Mouse (Mus musculus) limb, embryonic 14.5 days (tissue): ENCODE data around the gene Syce1. TPM values are rescaled to one million over a fixed set of nuclear protein-coding genes. Genes with fewer than 3 reads are reported as not detected.

ENCODE experiments used
- ATAC-seq: fragments of 200-750 bp; cut with Nextera tagmentation; 2 replicates; pipeline ENCODE4 v1.8.0; 2017; ENCODE audit warnings: low read depth, moderate number of reproducible peaks, moderate TSS enrichment; ENCODE audit not compliant: low FRiP score
- DNase-seq: peaks from one replicate; pipeline ENCODE4 v3.0.0-alpha.2; 2015; ENCODE audit warnings: low spot score
- H3K27ac ChIP-seq: fragments of 300-500 bp; sonication (generic); replicated peaks from 2 replicates; pipeline ENCODE4 v1.5.1; 2014; ENCODE audit warnings: low read depth, mild to moderate bottlenecking, low read length, moderate library complexity, mixed read lengths
- H3K27me3 ChIP-seq: fragments of 300-500 bp; sonication (generic); 2 replicates; pipeline ENCODE4 v1.6.1; 2014; ENCODE audit warnings: low read length, mixed read lengths; ENCODE audit not compliant: control insufficient read depth, insufficient read depth
- H3K36me3 ChIP-seq: fragments of 300-500 bp; sonication (generic); 2 replicates; pipeline ENCODE4 v1.6.1; 2014; ENCODE audit warnings: mild to moderate bottlenecking, low read length, moderate library complexity, mixed read lengths; ENCODE audit not compliant: control insufficient read depth, insufficient read depth
- H3K4me1 ChIP-seq: fragments of 300-500 bp; sonication (generic); 2 replicates; pipeline ENCODE4 v1.6.1; 2014; ENCODE audit warnings: antibody characterized with exemption, low read length, mixed read lengths; ENCODE audit not compliant: control insufficient read depth, insufficient read depth
- H3K4me2 ChIP-seq: fragments of 300-500 bp; sonication (generic); replicated peaks from 2 replicates; pipeline ENCODE4 v1.6.1; 2014; ENCODE audit warnings: low read depth, mild to moderate bottlenecking, low read length, moderate library complexity; ENCODE audit not compliant: severe bottlenecking
- H3K4me3 ChIP-seq: fragments of 300-500 bp; sonication (generic); replicated peaks from 2 replicates; pipeline ENCODE4 v1.5.1; 2014; ENCODE audit warnings: low read length
- H3K9ac ChIP-seq: fragments of 300-500 bp; sonication (generic); 2 replicates; pipeline ENCODE4 v1.6.1; 2014; ENCODE audit warnings: mild to moderate bottlenecking, low read depth, low read length, moderate library complexity; ENCODE audit not compliant: severe bottlenecking
- H3K9me3 ChIP-seq: fragments of 300-500 bp; sonication (generic); 2 replicates; pipeline ENCODE4 v1.6.1; 2016; ENCODE audit warnings: low read length; ENCODE audit not compliant: control insufficient read depth
- POLR2A ChIP-seq: fragments of 200-500 bp; IDR thresholded peaks from 2 replicates; pipeline ENCODE4 v1.8.0; 2012; ENCODE audit warnings: inconsistent platforms, mild to moderate bottlenecking, moderate library complexity, borderline replicate concordance; ENCODE audit not compliant: insufficient read depth, insufficient read length; ENCODE audit errors: extremely low read depth
- WGBS: fragments of 180-500 bp; shearing (Covaris S2); extraction: QIAGEN DNeasy Blood & Tissue Kit; methylation state at CpG from one replicate; pipeline ENCODE4 v1.1.7; 2014; 5-methylcytosine and 5-hydroxymethylcytosine counted together
- polyA plus RNA-seq, 2 experiments: library from polyadenylated mRNA; depleted of rRNA in 1 of 2; stranded (reverse) in 1 of 2; unstranded in 1 of 2; fragments of >200 nt; fragmentation: Nextera tagmentation in 1 of 2; extraction: Ambion mirVana in 1 of 2; gene quantifications; 2 replicates each; pipeline versions ENCODE4 v1.2.1 to v1.2.3; 2012 to 2014

Syce1 gene
- polyA plus RNA-seq, 2 experiments, result 0.39 to 0.54 TPM

DNA sequence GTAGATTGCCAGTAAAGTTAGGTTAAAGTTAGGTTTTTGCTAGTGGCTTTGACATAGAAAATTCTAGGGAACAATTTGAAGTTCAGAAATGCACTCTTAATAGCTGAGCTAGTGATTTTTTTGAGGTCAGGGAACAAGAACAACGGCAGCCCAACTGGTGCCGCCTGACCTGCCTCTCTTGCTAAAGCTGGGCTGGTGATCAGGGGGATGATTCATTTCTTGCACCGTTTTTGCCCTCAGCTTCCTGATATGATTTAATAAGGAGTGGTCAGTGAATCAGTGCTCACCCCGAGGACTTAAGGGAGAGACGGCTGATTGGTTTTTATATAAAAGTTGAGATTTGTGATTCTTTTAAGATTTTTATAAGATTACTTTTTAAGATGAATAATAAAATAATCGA, 43.8 kb upstream of the Syce1 start:
- Histone ChIP-seq H3K4me3 (no peak overlapping the region), H3K27ac (no peak overlapping the region), H3K9me3 (no peaks in the 10 kb centered on the region), H3K27me3 (no peaks in the 10 kb centered on the region), H3K4me1 (no peaks in the 10 kb centered on the region), H3K36me3 (no peaks in the 10 kb centered on the region), H3K4me2 (no peak overlapping the region), H3K9ac (no peak overlapping the region)
- ATAC-seq (no peak), DNase-seq (no peak)
- WGBS, result 63% methylated on average over 6 of the region's 6 CpGs
- TF ChIP-seq POLR2A, result no peak

DNA sequence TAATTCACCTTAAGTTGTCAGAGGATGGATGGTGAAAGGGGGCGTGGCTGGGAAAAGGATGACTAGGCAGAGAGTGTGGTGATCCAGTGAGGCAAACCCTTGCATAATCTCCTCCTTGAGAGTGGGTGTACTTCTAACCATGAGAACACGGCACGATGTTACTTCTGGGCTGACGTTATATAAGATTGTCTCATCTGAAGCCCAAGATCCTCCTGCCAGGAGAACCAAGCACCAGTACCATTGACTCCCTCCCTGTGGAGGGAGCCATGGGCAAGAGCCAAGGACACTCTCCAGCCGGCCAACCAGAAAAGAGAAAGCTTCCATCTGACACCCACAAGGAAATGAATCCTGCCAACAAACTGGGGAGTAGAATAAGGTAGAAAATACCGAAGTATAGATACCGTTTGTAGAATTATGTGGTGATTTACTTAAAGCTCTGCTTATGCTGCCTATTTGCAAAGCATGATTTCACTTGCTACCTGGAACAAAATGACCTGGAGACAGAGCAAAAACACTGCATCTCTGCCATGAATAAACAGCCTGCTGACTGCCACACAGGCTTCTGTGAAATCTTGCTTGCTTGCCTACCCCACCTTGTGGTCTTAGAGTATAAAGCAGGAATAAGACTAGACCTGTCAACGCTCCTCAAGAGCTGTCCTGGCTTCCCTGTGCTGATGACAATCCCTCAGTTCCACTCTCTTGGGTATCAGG, 40.7 kb upstream of the Syce1 start:
- H3K4me1 ChIP-seq, result no peaks in the 10 kb centered on the region
- H3K27me3 ChIP-seq, result no peaks in the 10 kb centered on the region
- H3K4me3 ChIP-seq, result no peak overlapping the region
- no peak overlapping the region for H3K9ac ChIP-seq
- no peaks in the 10 kb centered on the region for H3K36me3 ChIP-seq
- H3K9me3 ChIP-seq, result no peaks in the 10 kb centered on the region
- H3K4me2 ChIP-seq, result no peak overlapping the region
- no peak for TF ChIP-seq POLR2A
- ATAC-seq (no peak), DNase-seq (peak; percentile 36)
- 34% methylated on average over 8 of the region's 8 CpGs for WGBS
- no peak overlapping the region for H3K27ac ChIP-seq

DNA sequence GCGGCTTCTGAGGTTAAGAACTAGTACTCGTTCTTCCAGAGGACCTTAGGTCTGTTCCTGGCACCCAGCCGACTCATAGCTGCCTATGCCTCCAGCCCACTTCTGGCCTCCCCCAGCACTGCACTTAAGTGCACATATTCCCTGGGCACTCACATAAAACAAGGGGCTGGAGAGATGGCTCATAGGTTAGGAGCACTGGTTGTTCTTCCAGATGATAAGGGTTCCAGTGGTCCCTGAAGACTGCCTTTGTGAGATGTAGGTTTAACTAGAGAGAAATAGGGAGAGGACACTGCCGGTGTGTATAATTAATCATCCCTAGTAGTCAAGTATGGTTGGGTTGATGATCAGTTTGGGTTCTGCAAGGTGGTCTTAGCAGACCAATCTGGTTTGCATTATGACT, 35.1 kb upstream of the Syce1 start:
- Histone ChIP-seq H3K9ac (no peak overlapping the region), H3K36me3 (no peaks in the 10 kb centered on the region), H3K27ac (no peak overlapping the region), H3K9me3 (no peaks in the 10 kb centered on the region), H3K4me2 (no peak overlapping the region), H3K4me3 (no peak overlapping the region), H3K4me1 (no peaks in the 10 kb centered on the region), H3K27me3 (no peaks in the 10 kb centered on the region)
- DNase-seq (no peak), ATAC-seq (no peak)
- 89% methylated on average over 4 of the region's 4 CpGs for WGBS
- TF ChIP-seq POLR2A, result no peak

DNA sequence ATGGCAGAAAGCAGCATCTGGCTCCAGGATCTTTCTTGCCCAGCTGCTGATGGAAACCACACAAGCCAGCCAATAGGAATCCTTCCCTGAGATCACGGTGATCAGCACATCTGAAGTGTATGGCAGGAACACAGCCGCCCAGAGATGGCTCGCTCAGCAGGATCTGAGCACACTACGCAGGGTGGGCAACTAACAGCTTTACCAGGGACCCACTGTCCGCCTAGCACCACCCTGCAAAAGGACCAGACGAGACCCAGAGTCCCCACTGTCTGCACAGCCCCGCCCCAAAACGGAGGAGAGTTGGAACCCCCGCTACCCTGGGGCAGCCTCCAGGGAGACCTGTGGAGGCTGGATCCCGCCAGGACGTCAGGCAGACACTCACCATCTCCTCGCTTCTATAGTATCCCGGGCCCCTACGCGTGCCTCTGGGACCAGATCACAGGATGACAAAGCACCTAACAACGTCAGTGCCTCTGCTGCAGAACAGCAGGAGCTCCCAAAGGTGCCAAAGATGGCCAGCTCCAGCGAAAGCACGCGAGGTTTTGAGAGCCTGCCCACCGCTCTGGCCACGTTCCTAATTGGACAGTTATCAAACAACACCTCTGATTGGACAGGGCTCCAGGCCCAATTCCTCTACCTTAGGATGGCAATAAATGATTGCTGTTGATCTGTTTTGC, 34.1 kb upstream of the Syce1 start, which contains the start of gene Zfp941:
Gene Zfp941, minus strand, starts transcription at position 526 of the 677 bp plus-strand sequence.
- Histone ChIP-seq H3K27me3 (no peaks in the 10 kb centered on the region), H3K4me3 (peak within 1 kb of the TSS; percentile 45), H3K4me1 (no peaks in the 10 kb centered on the region), H3K36me3 (0 out of 2 replicates have a peak, but pooled peaks cover 2% of the 10 kb centered on the region), H3K9me3 (no peaks in the 10 kb centered on the region), H3K9ac (peak within 1 kb of the TSS; percentile 57), H3K4me2 (peak within 1 kb of the TSS; percentile 65), H3K27ac (no peak within 1 kb of the TSS)
- no peak for TF ChIP-seq POLR2A
- peak; percentile 49 for DNase-seq
- WGBS, result 2% methylated on average over 21 of the region's 21 CpGs
- peak; percentile 78 for ATAC-seq

DNA sequence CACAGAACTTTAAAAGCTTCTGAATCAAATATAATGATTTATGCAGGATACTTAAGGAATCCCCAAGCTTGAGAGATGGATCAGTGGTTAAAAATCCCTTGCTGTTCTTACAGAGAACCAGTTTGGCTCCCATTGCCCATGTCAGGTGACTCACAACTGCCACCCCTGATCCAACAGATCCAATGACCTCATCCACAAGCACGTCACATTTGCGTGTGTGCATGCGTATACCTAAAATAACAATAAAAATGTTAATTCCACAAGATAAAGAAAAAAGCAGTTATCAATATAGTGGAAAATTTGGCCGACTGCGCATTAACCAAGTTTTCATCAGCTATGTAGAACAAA, 33.6 kb upstream of the Syce1 start:
- H3K27ac ChIP-seq, result no peak overlapping the region
- peak overlapping the region; percentile 57 for H3K9ac ChIP-seq
- H3K4me3 ChIP-seq, result peak overlapping the region; percentile 45
- no peaks in the 10 kb centered on the region for H3K9me3 ChIP-seq
- 47% methylated on average over 5 of the region's 5 CpGs for WGBS
- TF ChIP-seq POLR2A, result no peak
- H3K4me2 ChIP-seq, result peak overlapping the region; percentile 65
- 0 out of 2 replicates have a peak, but pooled peaks cover 2% of the 10 kb centered on the region for H3K36me3 ChIP-seq
- ATAC-seq (no peak), DNase-seq (no peak)
- H3K4me1 ChIP-seq, result no peaks in the 10 kb centered on the region
- no peaks in the 10 kb centered on the region for H3K27me3 ChIP-seq
